Mouse (Mus musculus): Measurements from ENCODE around the gene 2410131K14Rik.

DNA sequence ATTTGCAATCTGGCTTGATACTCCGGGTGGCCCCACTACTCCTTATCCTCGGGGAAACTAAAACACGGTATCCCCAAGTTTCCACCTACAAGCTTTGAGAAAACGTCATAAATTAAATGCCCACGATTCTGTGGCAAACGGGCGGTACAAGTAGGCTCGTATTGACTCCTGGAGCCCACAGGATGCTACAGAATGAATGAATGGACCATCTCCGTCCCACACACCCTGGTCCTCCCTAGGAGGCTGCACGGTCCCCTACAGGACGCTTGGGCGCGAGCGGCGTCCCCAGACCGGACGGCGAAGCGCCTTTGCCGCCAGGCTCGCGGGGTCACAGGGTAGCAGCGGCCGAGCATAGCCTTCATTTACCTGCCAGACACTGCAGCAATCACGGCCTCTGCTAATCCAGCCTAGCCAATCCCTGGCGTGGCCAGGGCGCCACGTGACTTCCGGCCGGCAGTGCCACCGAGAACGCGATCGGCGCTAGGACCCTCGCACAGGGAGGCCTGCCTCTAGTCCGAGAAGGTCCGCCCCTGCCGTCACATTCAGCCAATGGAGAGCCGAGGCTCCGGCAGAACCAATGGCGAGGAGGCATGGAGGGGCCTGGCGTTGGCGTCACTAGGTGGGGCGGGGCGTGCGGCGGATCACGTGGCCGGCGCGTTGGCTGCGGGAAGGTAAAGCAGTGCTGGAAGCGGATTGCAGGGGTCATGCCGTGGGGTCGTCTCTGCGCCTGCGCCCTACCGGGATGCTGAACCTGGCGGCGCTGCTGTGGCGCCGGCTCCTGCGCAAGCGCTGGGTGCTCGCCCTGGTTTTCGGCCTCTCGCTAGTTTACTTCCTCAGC lies at the start of gene 2410131K14Rik, which contains the start of gene Rnft2:
- peak; percentile 58; the same call in 1 of the 2 replicates for TF ChIP-seq CTCF (IDR thresholded peaks at IDR 0.05; ENCODE audit: borderline replicate concordance, control insufficient read depth, extremely low read depth, insufficient read depth, low read length, poor library complexity)
- TF ChIP-seq POLR2A (IDR thresholded peaks at IDR 0.05; ENCODE audit: control insufficient read depth, extremely low read depth, insufficient read depth, low read length, poor library complexity): peak; percentile 35; the same call in 1 of the 2 replicates

Data from thymus, adult 2 months (tissue).